Comparison of ENCODE assay signal across 10 mouse cellular contexts in genomic region chr12:86692471-86693356, GRCm38 (mm10). TPM values are rescaled to one million over a fixed set of nuclear protein-coding genes. Genes with fewer than 3 reads are reported as not detected.
DNase-seq lines count a peak whose midpoint lies in the region; ATAC-seq and TF ChIP-seq lines count a peak whose summit lies in the region.
"Had no signal": no experiment of that assay in that cellular context is flagged by ENCODE, and none has a peak within 500 bp of the region (broad histone marks: within the 10 kb centered on the region; RNA-seq: fewer than 3 reads in every experiment).

No protein-coding gene starts in this region.

- 81% methylated on average over 5 of the region's 5 CpGs for WGBS in hindbrain, embryonic 13.5 days
- WGBS in hindbrain, embryonic 16.5 days = 70% methylated on average over 5 of the region's 5 CpGs
- 31% methylated on average over 5 of the region's 5 CpGs for WGBS in kidney, postnatal 0 days
- 76% methylated on average over 5 of the region's 5 CpGs for WGBS in midbrain, embryonic 13.5 days

- no peak overlapping the region for H3K4me3 ChIP-seq in hindbrain, embryonic 13.5 days
- H3K4me3 ChIP-seq in hindbrain, embryonic 16.5 days (ENCODE audit: low read length) = no peak overlapping the region
- H3K4me3 ChIP-seq in kidney, postnatal 0 days (replicated peaks; ENCODE audit: low read depth, low read length) = no peak overlapping the region
- no peak overlapping the region for H3K4me3 ChIP-seq in midbrain, embryonic 13.5 days (replicated peaks)
- H3K4me3 ChIP-seq: hindbrain, embryonic 15.5 days; liver, embryonic 12.5 days had no signal

- peak; percentile 11 for DNase-seq in 416B (ENCODE audit: low read depth)
- DNase-seq in heart, adult 9 months (ENCODE audit: low spot score in 2 of 2) = peak; percentile 60 to 75
- DNase-seq in kidney, postnatal 0 days (ENCODE audit: low spot score) = peak; percentile 56
- DNase-seq in right cerebral cortex, postnatal 14 days = no peak

- H3K27me3 ChIP-seq in hindbrain, embryonic 13.5 days = no peaks in the 10 kb centered on the region
- H3K27me3 ChIP-seq in hindbrain, embryonic 16.5 days (replicated peaks; ENCODE audit: control insufficient read depth, insufficient read depth, low read length) = no peaks in the 10 kb centered on the region
- H3K27me3 ChIP-seq in kidney, postnatal 0 days (ENCODE audit: insufficient read depth, low read length) = no peaks in the 10 kb centered on the region
- no peaks in the 10 kb centered on the region for H3K27me3 ChIP-seq in midbrain, embryonic 13.5 days
- H3K27me3 ChIP-seq: hindbrain, embryonic 15.5 days; liver, embryonic 12.5 days had no signal

- H3K9me3 ChIP-seq in hindbrain, embryonic 13.5 days = no peaks in the 10 kb centered on the region
- no peaks in the 10 kb centered on the region for H3K9me3 ChIP-seq in hindbrain, embryonic 16.5 days (ENCODE audit: control insufficient read depth, low read length)
- H3K9me3 ChIP-seq in kidney, postnatal 0 days (replicated peaks; ENCODE audit: low read length) = no peaks in the 10 kb centered on the region
- 0 out of 2 replicates have a peak, but pooled peaks cover 6% of the 10 kb centered on the region for H3K9me3 ChIP-seq in midbrain, embryonic 13.5 days
- H3K9me3 ChIP-seq: hindbrain, embryonic 15.5 days; liver, embryonic 12.5 days had no signal

- peaks cover 1% of the 10 kb centered on the region for H3K4me1 ChIP-seq in hindbrain, embryonic 13.5 days (replicated peaks)
- H3K4me1 ChIP-seq in hindbrain, embryonic 16.5 days (ENCODE audit: control insufficient read depth, insufficient read depth, low read depth, low read length) = no peaks in the 10 kb centered on the region; the same call in 1 of the 2 replicates
- H3K4me1 ChIP-seq in kidney, postnatal 0 days (replicated peaks; ENCODE audit: insufficient read depth, low read length) = 0 out of 2 replicates have a peak, but pooled peaks cover 3% of the 10 kb centered on the region
- 0 out of 2 replicates have a peak, but pooled peaks cover under 1% of the 10 kb centered on the region for H3K4me1 ChIP-seq in midbrain, embryonic 13.5 days (replicated peaks)

- H3K9ac ChIP-seq in hindbrain, embryonic 13.5 days = no peak overlapping the region
- no peak overlapping the region for H3K9ac ChIP-seq in hindbrain, embryonic 16.5 days (ENCODE audit: low read depth, low read length)
- H3K9ac ChIP-seq in kidney, postnatal 0 days (ENCODE audit: low read depth, low read length) = no peak overlapping the region
- H3K9ac ChIP-seq in midbrain, embryonic 13.5 days (replicated peaks) = no peak overlapping the region
- H3K9ac ChIP-seq: hindbrain, embryonic 15.5 days; liver, embryonic 12.5 days had no signal

- no peak for TF ChIP-seq CTCF in kidney, postnatal 0 days (IDR thresholded peaks at IDR 0.05; ENCODE audit: low read depth)

- H3K36me3 ChIP-seq in hindbrain, embryonic 13.5 days = peaks cover 94% of the 10 kb centered on the region
- peaks cover 31% of the 10 kb centered on the region for H3K36me3 ChIP-seq in hindbrain, embryonic 16.5 days (ENCODE audit: control insufficient read depth, insufficient read depth, low read length)
- no peaks in the 10 kb centered on the region for H3K36me3 ChIP-seq in kidney, postnatal 0 days (ENCODE audit: insufficient read depth, low read length)
- peaks cover 92% of the 10 kb centered on the region for H3K36me3 ChIP-seq in midbrain, embryonic 13.5 days
- H3K36me3 ChIP-seq: liver, embryonic 12.5 days had no signal

- peak overlapping the region; percentile 15; the same call in 1 of the 2 replicates for H3K27ac ChIP-seq in hindbrain, embryonic 13.5 days
- no peak overlapping the region for H3K27ac ChIP-seq in hindbrain, embryonic 16.5 days (ENCODE audit: low read depth, low read length)
- peak overlapping the region; percentile 5; the same call in 1 of the 2 replicates for H3K27ac ChIP-seq in kidney, postnatal 0 days
- no peak overlapping the region for H3K27ac ChIP-seq in midbrain, embryonic 13.5 days
- H3K27ac ChIP-seq: hindbrain, embryonic 15.5 days; liver, embryonic 12.5 days had no signal

- ATAC-seq in hindbrain, embryonic 13.5 days (ENCODE audit: low FRiP score) = no peak
- no peak for ATAC-seq in hindbrain, embryonic 16.5 days
- ATAC-seq in kidney, postnatal 0 days (replicated peaks; ENCODE audit: low FRiP score, low read depth) = peak; percentile 19; the same call in 1 of the 2 replicates
- ATAC-seq in frontal cortex, adult (ENCODE audit: low TSS enrichment) = no peak
- no peak for ATAC-seq in midbrain, embryonic 13.5 days
- ATAC-seq: liver, embryonic 12.5 days had no signal

- H3K4me2 ChIP-seq in hindbrain, embryonic 13.5 days = no peak overlapping the region
- H3K4me2 ChIP-seq in hindbrain, embryonic 16.5 days (ENCODE audit: low read length) = no peak overlapping the region
- H3K4me2 ChIP-seq in kidney, postnatal 0 days (ENCODE audit: low read length) = no peak overlapping the region
- H3K4me2 ChIP-seq in midbrain, embryonic 13.5 days (replicated peaks) = no peak overlapping the region
- H3K4me2 ChIP-seq: hindbrain, embryonic 15.5 days; liver, embryonic 12.5 days had no signal

RNA-seq across cellular contexts. Expression of gene Vash1, which starts 14.2 kb away (rescaled TPM):
- polyA plus RNA-seq in hindbrain, embryonic 13.5 days (2015; fragmentation: Nextera tagmentation; extraction: Ambion mirVana) = 35.1 TPM in 2 replicates
- 28.3 and 31.5 TPM in 2 replicates for polyA plus RNA-seq in hindbrain, embryonic 16.5 days (2015; fragmentation: Nextera tagmentation; extraction: Ambion mirVana)
- polyA plus RNA-seq in kidney, postnatal 0 days (2015; fragmentation: Nextera tagmentation; extraction: Ambion mirVana) = 6.4 and 6.8 TPM in 2 replicates
- polyA plus RNA-seq in midbrain, embryonic 13.5 days (2015; fragmentation: Nextera tagmentation; extraction: Ambion mirVana) = 31.3 and 40.6 TPM in 2 replicates

RNA-seq across cellular contexts. Expression of gene Angel1, which starts 33.5 kb away (rescaled TPM):
- 12.6 TPM in 2 replicates for polyA plus RNA-seq in hindbrain, embryonic 13.5 days (2015; fragmentation: Nextera tagmentation; extraction: Ambion mirVana)
- 10.0 and 13.0 TPM in 2 replicates for polyA plus RNA-seq in hindbrain, embryonic 16.5 days (2015; fragmentation: Nextera tagmentation; extraction: Ambion mirVana)
- polyA plus RNA-seq in kidney, postnatal 0 days (2015; fragmentation: Nextera tagmentation; extraction: Ambion mirVana) = 6.2 TPM in 2 replicates
- polyA plus RNA-seq in midbrain, embryonic 13.5 days (2015; fragmentation: Nextera tagmentation; extraction: Ambion mirVana) = 10.3 and 10.9 TPM in 2 replicates

RNA-seq across cellular contexts. Expression of gene Lrrc74a, which starts 41.5 kb away (rescaled TPM):
- not detected in 2 replicates for polyA plus RNA-seq in hindbrain, embryonic 13.5 days (2015; fragmentation: Nextera tagmentation; extraction: Ambion mirVana)
- not detected in 2 replicates for polyA plus RNA-seq in hindbrain, embryonic 16.5 days (2015; fragmentation: Nextera tagmentation; extraction: Ambion mirVana)
- not detected in 2 replicates for polyA plus RNA-seq in kidney, postnatal 0 days (2015; fragmentation: Nextera tagmentation; extraction: Ambion mirVana)
- not detected in 2 replicates for polyA plus RNA-seq in midbrain, embryonic 13.5 days (2015; fragmentation: Nextera tagmentation; extraction: Ambion mirVana)
- polyA plus RNA-seq: hindbrain, embryonic 15.5 days; liver, embryonic 12.5 days had no signal

Comparison
In these comparisons a context has a peak if more than half of its experiments do, and no peak if none do; other contexts are left out.
1. H3K27ac ChIP-seq: peak in hindbrain, embryonic 13.5 days (single experiment) and kidney, postnatal 0 days (single experiment); none in hindbrain, embryonic 16.5 days (single experiment) and midbrain, embryonic 13.5 days (single experiment).